Mouse (Mus musculus) G1E (cell line): ENCODE measurements around the gene Eif5. TPM values are rescaled to one million over a fixed set of nuclear protein-coding genes. Genes with fewer than 3 reads are reported as not detected.

Experiments used
- ATAC-seq: 2 replicates; pipeline ENCODE4 v1.8.0; 2016; ENCODE audit warnings: mild to moderate bottlenecking; ENCODE audit not compliant: insufficient number of reproducible peaks, poor library complexity, low FRiP score, severe bottlenecking; ENCODE audit errors: extremely low read depth
- DNase-seq: peaks from one replicate; pipeline ENCODE4 v3.0.0; 2012; ENCODE audit warnings: low spot score
- H3K27me3 ChIP-seq: 2 replicates; pipeline ENCODE4 v1.6.1; 2012; ENCODE audit warnings: mild to moderate bottlenecking, low read length, inconsistent platforms; ENCODE audit not compliant: insufficient read depth
- H3K36me3 ChIP-seq: replicated peaks from 2 replicates; pipeline ENCODE3; 2012; ENCODE audit warnings: mild to moderate bottlenecking, inconsistent platforms
- H3K4me1 ChIP-seq: 2 replicates; pipeline ENCODE4 v1.6.1; 2012; ENCODE audit warnings: low read depth, low read length, inconsistent platforms, mixed read lengths; ENCODE audit not compliant: insufficient read depth
- H3K4me3 ChIP-seq: 2 replicates; pipeline ENCODE4 v1.5.1; 2012; ENCODE audit warnings: low read depth, mild to moderate bottlenecking, inconsistent platforms, low read length, moderate library complexity, mixed read lengths
- H3K9me3 ChIP-seq: replicated peaks from 2 replicates; pipeline ENCODE4 v1.6.1; 2012; ENCODE audit warnings: inconsistent platforms
- CTCF ChIP-seq: IDR thresholded peaks from 2 replicates; pipeline ENCODE4 v1.5.1; 2012; ENCODE audit warnings: low read depth, low read length, inconsistent platforms, mixed read lengths
- GATA1 ChIP-seq: IDR thresholded peaks from 2 replicates; pipeline ENCODE4 v1.6.1; 2012; ENCODE audit warnings: borderline replicate concordance, low read length, inconsistent platforms, mixed read lengths
- GATA2 ChIP-seq: IDR thresholded peaks from 2 replicates; pipeline ENCODE4 v1.6.1; 2012; ENCODE audit warnings: low read depth, low read length, inconsistent platforms, borderline replicate concordance
- POLR2AphosphoS5 ChIP-seq: IDR thresholded peaks from 2 replicates; pipeline ENCODE4 v1.6.1; 2012; ENCODE audit warnings: low read depth, low read length, inconsistent platforms; ENCODE audit not compliant: insufficient replicate concordance
- TAL1 ChIP-seq: conservative IDR thresholded peaks from 2 replicates; pipeline ENCODE4 v1.6.1; 2012; ENCODE audit warnings: low read depth, low read length, inconsistent platforms, mixed read lengths
- polyA plus RNA-seq: library from polyadenylated mRNA; stranded (reverse); fragments of >175 nt; gene quantifications from 2 replicates; pipeline ENCODE4 v1.2.3, GENCODE M21; 2012
- total RNA-seq, 2 experiments: library from RNA; stranded (forward) in 1 of 2; stranded (reverse) in 1 of 2; fragments of 200-1000 nt in 1 of 2; fragments of >200 nt in 1 of 2; fragmentation: Nextera tagmentation in 1 of 2; gene quantifications; 2 replicates each; pipeline ENCODE4 v1.2.3; 2014 to 2017

Gene Eif5
- total RNA-seq (2014; fragmentation: Nextera tagmentation): 512 and 637 TPM in 2 replicates
- 260 and 285 TPM in 2 replicates for total RNA-seq (2017)
- polyA plus RNA-seq: 107 and 121 TPM in 2 replicates

DNA sequence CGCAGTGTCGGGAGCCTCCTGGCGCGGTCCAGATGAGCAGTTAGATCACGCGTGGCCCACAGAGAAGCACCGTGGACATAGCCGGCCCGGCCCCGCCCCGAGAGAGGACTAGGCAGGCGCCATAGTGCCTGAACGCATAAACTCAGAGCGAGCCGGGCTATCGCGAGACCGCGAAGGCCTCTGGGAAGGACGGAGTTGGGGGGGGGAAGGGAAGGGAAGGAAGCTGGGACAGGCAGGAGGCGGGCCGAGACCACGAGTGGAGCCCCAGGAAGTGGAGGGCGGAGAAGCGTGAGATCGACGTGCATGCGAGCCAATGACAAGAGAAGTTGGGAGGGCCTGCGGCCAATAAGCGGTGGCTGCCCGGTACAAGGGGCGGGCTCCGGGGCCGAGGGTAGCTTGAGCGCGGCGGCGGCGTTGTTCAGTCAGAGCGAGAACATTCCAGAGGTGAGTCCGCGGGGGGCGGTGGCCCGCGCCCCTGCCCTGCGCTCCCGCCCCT lies at the start of gene Eif5:
TSS of gene Eif5 (plus strand) at position 221 of the 496 bp plus-strand sequence.
- Histone ChIP-seq H3K9me3 (no peaks in the 10 kb centered on the region; the same call in 1 of the 2 replicates), H3K4me1 (peaks cover 67% of the 10 kb centered on the region), H3K27me3 (peaks cover 7% of the 10 kb centered on the region), H3K4me3 (peak within 1 kb of the TSS; percentile 84), H3K36me3 (peaks cover 48% of the 10 kb centered on the region)
- TF ChIP-seq GATA2 (no peak), GATA1 (no peak), CTCF (no peak), POLR2AphosphoS5 (no peak), TAL1 (no peak)
- peak; percentile 100 for DNase-seq
- ATAC-seq: peak; percentile 97

DNA sequence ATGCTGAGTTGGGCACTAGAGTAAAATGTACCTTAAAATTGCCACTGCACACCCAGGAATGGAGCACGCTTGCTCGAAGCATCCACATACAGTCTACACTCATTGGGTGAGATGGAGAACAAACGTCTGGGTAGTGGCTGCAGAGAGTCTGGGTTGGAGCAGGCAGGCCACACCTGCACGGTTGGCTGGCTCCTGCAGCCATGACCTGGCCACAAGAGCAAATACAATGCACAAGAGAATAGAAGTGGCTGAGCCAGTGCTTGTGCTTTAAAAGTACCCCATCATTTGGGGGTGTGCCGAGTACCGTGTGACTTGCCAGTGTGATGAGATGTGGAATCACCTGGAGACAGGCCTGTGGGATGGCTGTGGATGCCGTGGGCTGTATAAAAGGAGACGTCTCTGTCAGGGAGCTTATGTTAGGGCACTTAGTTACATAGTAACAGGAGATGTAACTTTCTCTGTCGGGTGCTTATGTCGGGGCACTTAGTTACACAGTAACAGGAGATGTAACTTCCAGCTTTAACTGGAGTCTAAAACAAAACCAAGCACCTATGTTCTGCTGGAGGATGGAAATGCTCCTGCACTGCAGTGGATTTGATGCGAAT lies 48.5 kb upstream of the Eif5 start:
- Histone ChIP-seq H3K4me3 (no peak overlapping the region), H3K36me3 (no peaks in the 10 kb centered on the region), H3K27me3 (peaks cover 56% of the 10 kb centered on the region), H3K9me3 (peaks cover 12% of the 10 kb centered on the region), H3K4me1 (peaks cover 15% of the 10 kb centered on the region)
- ATAC-seq (no peak), DNase-seq (no peak)
- TF ChIP-seq GATA2 (no peak), POLR2AphosphoS5 (no peak), TAL1 (no peak), CTCF (no peak), GATA1 (no peak)

- Histone ChIP-seq H3K27me3 (peaks cover 34% of the 10 kb centered on the region), H3K4me3 (no peak overlapping the region), H3K36me3 (no peaks in the 10 kb centered on the region), H3K4me1 (no peaks in the 10 kb centered on the region), H3K9me3 (0 out of 2 replicates have a peak, but pooled peaks cover 2% of the 10 kb centered on the region)
- ATAC-seq (no peak), DNase-seq (no peak)
- TF ChIP-seq GATA1: no peak
- no peak for TF ChIP-seq CTCF
- TF ChIP-seq TAL1: no peak
- no peak for TF ChIP-seq GATA2
- TF ChIP-seq POLR2AphosphoS5: no peak
Measured at GRCm38 (mm10) chr12:111494931-111495330, 42.9 kb upstream of the Eif5 start.

DNA sequence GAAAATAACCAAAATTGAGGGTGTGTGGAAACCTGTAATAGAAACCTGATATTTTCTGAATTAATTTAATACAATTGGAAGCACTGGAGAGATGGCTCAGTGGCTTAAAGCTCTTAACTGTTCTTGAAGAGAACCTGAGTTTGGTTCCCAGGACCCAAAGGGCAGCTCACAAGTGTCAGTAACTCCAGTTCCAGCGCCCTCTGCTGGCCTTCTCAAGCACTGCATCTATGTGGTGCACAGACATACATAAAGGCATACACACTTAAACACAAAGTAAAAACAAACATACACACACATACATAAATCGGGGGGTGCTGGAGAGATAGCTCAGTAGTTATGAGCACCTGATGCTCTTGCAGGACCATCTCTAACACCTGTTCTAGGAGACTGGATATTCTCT lies 40.7 kb upstream of the Eif5 start:
- no peaks in the 10 kb centered on the region for H3K36me3 ChIP-seq
- TF ChIP-seq GATA1 (no peak), CTCF (peak; percentile 67), TAL1 (no peak), POLR2AphosphoS5 (no peak), GATA2 (no peak)
- no peak overlapping the region for H3K4me3 ChIP-seq
- DNase-seq (no peak), ATAC-seq (no peak)
- peaks cover 7% of the 10 kb centered on the region for H3K4me1 ChIP-seq
- 0 out of 2 replicates have a peak, but pooled peaks cover 2% of the 10 kb centered on the region for H3K9me3 ChIP-seq
- peaks cover 28% of the 10 kb centered on the region for H3K27me3 ChIP-seq

- ATAC-seq (no peak), DNase-seq (no peak)
- H3K4me3 ChIP-seq: no peak overlapping the region
- H3K4me1 ChIP-seq: peaks cover 7% of the 10 kb centered on the region
- no peaks in the 10 kb centered on the region for H3K36me3 ChIP-seq
- H3K9me3 ChIP-seq: 0 out of 2 replicates have a peak, but pooled peaks cover 2% of the 10 kb centered on the region
- peaks cover 50% of the 10 kb centered on the region for H3K27me3 ChIP-seq
- TF ChIP-seq CTCF: no peak
- no peak for TF ChIP-seq GATA1
- TF ChIP-seq TAL1: no peak
- no peak for TF ChIP-seq GATA2
- TF ChIP-seq POLR2AphosphoS5: no peak
Measured at GRCm38 (mm10) chr12:111499617-111500016, 38.2 kb upstream of the Eif5 start.

DNA sequence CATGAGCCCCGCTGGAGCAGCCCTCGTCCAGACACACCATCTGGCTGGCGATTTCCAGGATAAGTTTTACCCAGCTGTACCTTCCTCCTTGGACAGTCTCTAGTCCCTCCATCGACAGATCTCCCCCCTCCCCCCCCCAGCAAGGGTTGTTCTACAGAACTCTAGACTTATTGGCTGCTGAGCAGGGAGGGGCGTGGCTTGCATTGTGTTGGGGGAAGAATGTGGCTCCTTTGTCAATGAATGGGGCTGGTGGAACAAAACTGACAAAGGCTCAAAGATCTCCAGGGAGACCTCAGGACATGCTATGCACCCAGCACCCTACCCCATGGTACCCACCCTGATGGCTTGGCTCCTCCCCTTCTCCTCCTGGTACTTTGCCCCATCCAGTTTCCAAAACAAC lies 37.1 kb upstream of the Eif5 start:
- Histone ChIP-seq H3K36me3 (no peaks in the 10 kb centered on the region), H3K4me3 (no peak overlapping the region), H3K9me3 (0 out of 2 replicates have a peak, but pooled peaks cover 2% of the 10 kb centered on the region), H3K27me3 (peaks cover 51% of the 10 kb centered on the region), H3K4me1 (peaks cover 11% of the 10 kb centered on the region)
- DNase-seq (no peak), ATAC-seq (no peak)
- TF ChIP-seq TAL1 (no peak), POLR2AphosphoS5 (no peak), GATA2 (no peak), GATA1 (no peak), CTCF (no peak)
